Mouse (Mus musculus): ENCODE data around the gene Usp10. TPM values are rescaled to one million over a fixed set of nuclear protein-coding genes. Genes with fewer than 3 reads are reported as not detected.
A peak's percentile ranks its signal among the peaks of the same experiment; 100 is the strongest.

The Usp10 gene
- polyA plus RNA-seq (2014; fragmentation: Nextera tagmentation; extraction: Ambion mirVana): 150 and 152 TPM in 2 replicates

DNA sequence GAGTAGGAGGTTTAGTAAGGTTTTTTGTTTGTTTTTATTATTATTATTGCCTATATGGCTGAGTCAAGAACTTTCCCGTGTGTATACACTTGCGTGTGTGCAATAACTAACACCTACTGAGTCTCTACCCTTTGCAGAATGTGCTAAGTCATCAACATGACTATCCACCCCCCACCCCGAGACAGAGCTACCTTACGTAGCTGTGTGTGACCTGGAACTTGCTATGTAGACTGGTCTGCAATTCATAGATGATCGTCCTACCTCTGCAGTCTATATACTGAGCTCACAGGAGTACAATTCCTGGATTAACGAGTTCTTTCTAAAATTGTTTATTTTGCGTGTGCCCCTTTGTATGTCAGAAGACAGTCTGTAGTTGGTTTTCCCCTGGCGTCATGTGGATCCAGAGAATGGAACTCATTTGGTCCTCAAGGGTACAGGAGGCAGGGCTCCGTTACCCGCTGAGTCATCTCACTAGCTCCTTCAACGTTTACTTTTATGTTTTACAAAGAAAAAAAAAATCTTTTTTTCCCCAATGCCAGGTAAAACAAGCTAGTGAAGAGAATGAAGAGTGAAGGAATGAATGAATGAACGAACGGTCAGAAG, at the start of gene Usp10:
Gene Usp10 (plus strand): TSS at position 417 of the 603 bp plus-strand sequence.
- ATAC-seq (ENCODE audit: low FRiP score) (0 out of 2 replicates have a peak, but pooled peaks have one; percentile 2), DNase-seq (ENCODE audit: low spot score, missing footprints) (no peak)
- Histone ChIP-seq H3K27me3 (ENCODE audit: control insufficient read depth, insufficient read depth, low read length) (no peaks in the 10 kb centered on the region), H3K27ac (ENCODE audit: low read depth, low read length) (peak within 1 kb of the TSS; percentile 85), H3K4me1 (ENCODE audit: control insufficient read depth, insufficient read depth, low read length) (peaks cover 32% of the 10 kb centered on the region), H3K36me3 (ENCODE audit: control insufficient read depth, insufficient read depth, low read length) (no peaks in the 10 kb centered on the region), H3K9me3 (ENCODE audit: control insufficient read depth, low read length) (no peaks in the 10 kb centered on the region), H3K4me2 (peak within 1 kb of the TSS; percentile 88), H3K4me3 (ENCODE audit: low read depth, low read length) (peak within 1 kb of the TSS; percentile 88), H3K9ac (ENCODE audit: low read length) (peak within 1 kb of the TSS; percentile 96)
- 29% methylated on average over 13 of the region's 13 CpGs for WGBS

DNA sequence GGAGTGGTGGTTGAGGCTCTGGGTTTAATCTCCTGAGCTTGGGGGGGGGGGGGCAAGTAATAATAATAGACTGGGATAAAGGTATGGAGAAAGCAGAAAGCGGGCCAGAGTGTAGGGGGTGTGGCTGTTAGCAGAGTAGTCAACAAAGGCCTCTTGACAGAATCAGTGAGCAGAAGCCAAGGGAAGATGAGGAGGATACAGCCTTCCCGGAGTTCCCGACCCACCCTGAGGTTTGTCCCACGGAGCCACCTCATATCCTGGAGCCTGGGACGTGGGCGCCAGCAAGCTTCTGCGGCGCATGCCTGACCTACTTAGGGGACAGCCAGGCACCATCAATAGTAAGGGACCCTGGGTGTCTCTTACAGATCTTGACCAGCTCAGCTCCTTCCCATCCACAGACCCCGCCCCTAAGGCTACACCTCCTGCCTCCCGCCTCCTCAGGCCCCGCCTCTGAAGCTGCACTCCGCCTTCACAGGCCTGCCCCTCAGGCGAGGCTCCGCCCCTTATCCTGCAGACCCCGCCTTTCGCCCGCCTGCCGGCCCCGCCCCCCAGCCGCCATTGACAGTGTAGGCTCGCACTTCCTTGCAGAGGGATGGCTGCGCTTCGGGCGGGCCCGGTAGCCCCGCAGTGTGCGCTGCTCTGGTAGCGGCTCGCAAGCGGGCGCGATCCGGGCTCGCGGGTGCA, 48.3 kb upstream of the Usp10 start, which contains the start of gene Klhl36:
Gene Klhl36 (plus strand): TSS at position 561 of the 684 bp plus-strand sequence.
- ATAC-seq (ENCODE audit: low FRiP score) (peak; percentile 96), DNase-seq (ENCODE audit: low spot score, missing footprints) (peak; percentile 99)
- no peak within 1 kb of the TSS for H3K27ac ChIP-seq (ENCODE audit: low read depth, low read length)
- H3K27me3 ChIP-seq (ENCODE audit: control insufficient read depth, insufficient read depth, low read length): peaks cover 2% of the 10 kb centered on the region; the same call in 1 of the 2 replicates
- H3K4me1 ChIP-seq (ENCODE audit: control insufficient read depth, insufficient read depth, low read length): peaks cover 8% of the 10 kb centered on the region
- peak within 1 kb of the TSS; percentile 74 for H3K4me3 ChIP-seq (ENCODE audit: low read depth, low read length)
- H3K9ac ChIP-seq (ENCODE audit: low read length): peak within 1 kb of the TSS; percentile 84
- no peaks in the 10 kb centered on the region for H3K9me3 ChIP-seq (ENCODE audit: control insufficient read depth, low read length)
- peak within 1 kb of the TSS; percentile 67 for H3K4me2 ChIP-seq
- H3K36me3 ChIP-seq (ENCODE audit: control insufficient read depth, insufficient read depth, low read length): no peaks in the 10 kb centered on the region
- WGBS: 1% methylated on average over 35 of the region's 35 CpGs

DNA sequence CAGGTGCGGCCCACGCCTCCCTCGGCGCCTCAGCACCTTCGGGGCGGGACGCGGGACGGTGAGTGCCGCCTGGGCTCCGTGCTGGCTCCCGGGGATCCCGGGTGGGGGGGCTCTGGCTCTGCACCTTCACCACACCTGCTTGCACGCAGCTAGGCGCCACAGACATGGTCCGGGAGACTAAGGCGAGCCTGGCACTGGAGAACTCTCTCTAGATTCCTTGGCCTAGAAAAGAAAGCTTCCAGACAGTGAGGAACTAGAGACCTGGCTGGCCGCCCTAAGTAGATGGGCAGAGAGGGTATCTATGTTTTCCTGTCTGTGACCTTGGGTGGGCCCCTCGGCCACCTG, 47.8 kb upstream of the Usp10 start:
- H3K4me2 ChIP-seq: peak overlapping the region; percentile 67
- peaks cover 2% of the 10 kb centered on the region; the same call in 1 of the 2 replicates for H3K27me3 ChIP-seq (ENCODE audit: control insufficient read depth, insufficient read depth, low read length)
- H3K9me3 ChIP-seq (ENCODE audit: control insufficient read depth, low read length): no peaks in the 10 kb centered on the region
- H3K4me1 ChIP-seq (ENCODE audit: control insufficient read depth, insufficient read depth, low read length): peaks cover 8% of the 10 kb centered on the region
- under 1% methylated on average over 19 of the region's 19 CpGs for WGBS
- no peak; the same call in 1 of the 2 replicates for ATAC-seq (ENCODE audit: low FRiP score)
- no peaks in the 10 kb centered on the region for H3K36me3 ChIP-seq (ENCODE audit: control insufficient read depth, insufficient read depth, low read length)
- H3K9ac ChIP-seq (ENCODE audit: low read length): peak overlapping the region; percentile 84
- peak overlapping the region; percentile 74 for H3K4me3 ChIP-seq (ENCODE audit: low read depth, low read length)
- no peak for DNase-seq (ENCODE audit: low spot score, missing footprints)
- no peak overlapping the region for H3K27ac ChIP-seq (ENCODE audit: low read depth, low read length)

DNA sequence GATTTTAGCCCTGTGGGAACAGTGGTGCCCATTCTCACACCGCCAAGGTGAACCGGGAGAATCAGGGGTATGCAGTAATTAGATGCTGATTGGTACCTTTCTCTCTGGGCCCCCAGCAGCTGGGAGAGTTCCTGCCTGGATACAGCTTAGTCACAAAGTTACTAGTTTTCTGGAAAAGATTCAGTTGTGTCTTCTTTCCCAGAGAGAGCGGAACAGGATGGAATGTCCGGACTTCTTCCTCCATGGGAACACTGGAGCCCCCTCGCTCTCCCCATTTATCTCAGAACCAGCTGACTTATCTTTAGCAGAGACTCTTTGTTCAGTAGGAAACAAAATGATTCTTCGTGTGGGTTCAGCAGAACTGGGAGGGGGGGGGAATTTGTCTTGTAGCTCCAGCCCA, 47.4 kb upstream of the Usp10 start:
- Histone ChIP-seq H3K27me3 (ENCODE audit: control insufficient read depth, insufficient read depth, low read length) (peaks cover 2% of the 10 kb centered on the region; the same call in 1 of the 2 replicates), H3K9ac (ENCODE audit: low read length) (peak overlapping the region; percentile 84), H3K36me3 (ENCODE audit: control insufficient read depth, insufficient read depth, low read length) (no peaks in the 10 kb centered on the region), H3K9me3 (ENCODE audit: control insufficient read depth, low read length) (no peaks in the 10 kb centered on the region), H3K27ac (ENCODE audit: low read depth, low read length) (no peak overlapping the region), H3K4me1 (ENCODE audit: control insufficient read depth, insufficient read depth, low read length) (peaks cover 8% of the 10 kb centered on the region), H3K4me3 (ENCODE audit: low read depth, low read length) (peak overlapping the region; percentile 74), H3K4me2 (peak overlapping the region; percentile 67)
- ATAC-seq (ENCODE audit: low FRiP score) (no peak), DNase-seq (ENCODE audit: low spot score, missing footprints) (no peak)
- WGBS: 12% methylated on average over 6 of the region's 6 CpGs

DNA sequence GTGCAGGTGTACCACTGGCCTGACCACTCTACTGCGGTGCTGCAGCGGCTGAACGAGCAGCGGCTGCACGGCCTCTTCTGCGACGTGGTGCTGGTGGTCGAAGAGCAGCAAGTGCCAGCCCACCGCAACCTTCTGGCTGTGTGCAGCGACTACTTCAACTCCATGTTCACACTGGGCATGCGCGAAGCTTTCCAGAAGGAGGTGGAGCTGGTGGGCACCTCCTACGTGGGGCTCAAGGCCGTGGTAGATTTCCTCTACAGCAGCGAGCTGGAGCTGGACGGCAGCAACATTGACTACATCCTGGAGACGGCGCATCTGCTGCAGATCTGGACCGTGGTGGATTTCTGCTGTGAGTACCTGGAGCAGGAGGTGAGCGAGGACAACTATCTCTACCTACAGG, 40.5 kb upstream of the Usp10 start:
- H3K27ac ChIP-seq (ENCODE audit: low read depth, low read length): no peak overlapping the region
- no peak overlapping the region for H3K4me3 ChIP-seq (ENCODE audit: low read depth, low read length)
- DNase-seq (ENCODE audit: low spot score, missing footprints): no peak
- H3K9ac ChIP-seq (ENCODE audit: low read length): no peak overlapping the region
- no peaks in the 10 kb centered on the region for H3K4me1 ChIP-seq (ENCODE audit: control insufficient read depth, insufficient read depth, low read length)
- 81% methylated on average over 20 of the region's 20 CpGs for WGBS
- H3K36me3 ChIP-seq (ENCODE audit: control insufficient read depth, insufficient read depth, low read length): peaks cover 20% of the 10 kb centered on the region
- no peaks in the 10 kb centered on the region for H3K27me3 ChIP-seq (ENCODE audit: control insufficient read depth, insufficient read depth, low read length)
- H3K9me3 ChIP-seq (ENCODE audit: control insufficient read depth, low read length): peaks cover 9% of the 10 kb centered on the region; the same call in 1 of the 2 replicates
- no peak overlapping the region for H3K4me2 ChIP-seq
- no peak for ATAC-seq (ENCODE audit: low FRiP score)

DNA sequence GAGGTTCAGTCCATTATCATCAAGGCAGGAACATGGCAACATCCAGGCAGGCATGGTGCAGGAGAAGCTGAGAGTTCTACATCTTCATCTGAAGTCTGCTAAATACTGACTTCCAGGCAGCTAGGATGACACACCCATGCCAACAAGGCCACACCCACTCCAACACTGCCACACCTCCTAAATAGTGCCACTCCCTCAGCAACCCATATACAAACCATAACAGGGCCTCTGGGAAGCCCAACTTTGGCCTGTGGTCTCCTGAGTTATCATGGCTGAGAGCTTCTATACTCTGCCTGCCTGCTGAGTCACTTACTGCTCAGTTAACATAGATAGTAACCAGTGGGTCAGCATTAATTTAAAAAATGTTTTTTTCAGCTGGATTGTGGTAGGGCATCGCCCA, 37.0 kb upstream of the Usp10 start:
- H3K9ac ChIP-seq (ENCODE audit: low read length): no peak overlapping the region
- WGBS: 96% methylated on average over 1 of the region's 1 CpGs
- DNase-seq (ENCODE audit: low spot score, missing footprints) (no peak), ATAC-seq (ENCODE audit: low FRiP score) (no peak)
- H3K9me3 ChIP-seq (ENCODE audit: control insufficient read depth, low read length): peaks cover 9% of the 10 kb centered on the region; the same call in 1 of the 2 replicates
- H3K27me3 ChIP-seq (ENCODE audit: control insufficient read depth, insufficient read depth, low read length): no peaks in the 10 kb centered on the region
- no peaks in the 10 kb centered on the region for H3K4me1 ChIP-seq (ENCODE audit: control insufficient read depth, insufficient read depth, low read length)
- no peak overlapping the region for H3K27ac ChIP-seq (ENCODE audit: low read depth, low read length)
- peaks cover 22% of the 10 kb centered on the region for H3K36me3 ChIP-seq (ENCODE audit: control insufficient read depth, insufficient read depth, low read length)
- no peak overlapping the region for H3K4me3 ChIP-seq (ENCODE audit: low read depth, low read length)
- H3K4me2 ChIP-seq: no peak overlapping the region

DNA sequence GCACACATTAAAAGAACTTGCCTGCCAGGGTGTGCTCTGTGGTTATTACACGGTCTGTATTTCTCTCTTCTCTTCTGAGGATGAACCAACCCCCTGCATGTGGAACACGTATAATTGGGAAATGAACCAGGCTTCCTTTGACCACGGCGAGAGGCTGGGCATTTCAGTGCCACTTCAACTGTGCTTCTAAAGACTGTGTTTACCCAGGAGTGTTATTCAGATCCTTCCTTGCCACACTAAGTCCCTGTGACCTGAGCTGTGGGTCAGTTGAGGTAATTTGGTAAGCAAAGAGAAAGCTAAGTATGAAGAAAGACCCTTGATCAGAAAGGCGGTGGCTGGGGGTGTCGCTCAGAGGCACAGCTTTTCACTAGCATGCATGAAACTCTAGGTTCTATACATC, 28.9 kb upstream of the Usp10 start:
- Histone ChIP-seq H3K4me3 (ENCODE audit: low read depth, low read length) (no peak overlapping the region), H3K9ac (ENCODE audit: low read length) (no peak overlapping the region), H3K27ac (ENCODE audit: low read depth, low read length) (no peak overlapping the region), H3K4me2 (no peak overlapping the region), H3K36me3 (ENCODE audit: control insufficient read depth, insufficient read depth, low read length) (0 out of 2 replicates have a peak, but pooled peaks cover 2% of the 10 kb centered on the region), H3K9me3 (ENCODE audit: control insufficient read depth, low read length) (no peaks in the 10 kb centered on the region), H3K4me1 (ENCODE audit: control insufficient read depth, insufficient read depth, low read length) (no peaks in the 10 kb centered on the region), H3K27me3 (ENCODE audit: control insufficient read depth, insufficient read depth, low read length) (no peaks in the 10 kb centered on the region)
- no peak for DNase-seq (ENCODE audit: low spot score, missing footprints)
- 87% methylated on average over 6 of the region's 6 CpGs for WGBS
- ATAC-seq (ENCODE audit: low FRiP score): no peak

DNA sequence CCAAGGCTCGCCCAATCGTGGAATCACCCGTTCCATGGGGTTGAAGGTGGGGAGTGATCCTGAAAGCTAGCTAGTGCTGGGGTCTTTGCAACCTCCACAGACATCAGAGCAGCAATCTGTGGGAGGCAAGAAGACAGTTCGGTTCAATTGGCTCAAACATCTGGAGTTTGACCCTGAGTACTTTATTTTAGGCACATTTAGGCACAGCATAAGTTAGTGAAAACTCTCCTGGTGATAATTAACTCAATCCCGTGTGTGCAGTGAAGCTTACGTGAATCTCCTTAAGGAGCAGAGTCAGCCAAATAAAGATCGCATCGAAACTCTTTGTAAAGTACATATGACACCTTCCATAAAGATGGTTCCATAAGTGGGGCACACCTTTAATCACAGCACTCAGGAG, 28.2 kb upstream of the Usp10 start:
- no peak overlapping the region for H3K27ac ChIP-seq (ENCODE audit: low read depth, low read length)
- H3K27me3 ChIP-seq (ENCODE audit: control insufficient read depth, insufficient read depth, low read length): no peaks in the 10 kb centered on the region
- DNase-seq (ENCODE audit: low spot score, missing footprints) (no peak), ATAC-seq (ENCODE audit: low FRiP score) (no peak)
- H3K9me3 ChIP-seq (ENCODE audit: control insufficient read depth, low read length): no peaks in the 10 kb centered on the region
- WGBS: 80% methylated on average over 8 of the region's 8 CpGs
- no peak overlapping the region for H3K9ac ChIP-seq (ENCODE audit: low read length)
- no peaks in the 10 kb centered on the region for H3K36me3 ChIP-seq (ENCODE audit: control insufficient read depth, insufficient read depth, low read length)
- H3K4me1 ChIP-seq (ENCODE audit: control insufficient read depth, insufficient read depth, low read length): no peaks in the 10 kb centered on the region
- no peak overlapping the region for H3K4me3 ChIP-seq (ENCODE audit: low read depth, low read length)
- H3K4me2 ChIP-seq: no peak overlapping the region

DNA sequence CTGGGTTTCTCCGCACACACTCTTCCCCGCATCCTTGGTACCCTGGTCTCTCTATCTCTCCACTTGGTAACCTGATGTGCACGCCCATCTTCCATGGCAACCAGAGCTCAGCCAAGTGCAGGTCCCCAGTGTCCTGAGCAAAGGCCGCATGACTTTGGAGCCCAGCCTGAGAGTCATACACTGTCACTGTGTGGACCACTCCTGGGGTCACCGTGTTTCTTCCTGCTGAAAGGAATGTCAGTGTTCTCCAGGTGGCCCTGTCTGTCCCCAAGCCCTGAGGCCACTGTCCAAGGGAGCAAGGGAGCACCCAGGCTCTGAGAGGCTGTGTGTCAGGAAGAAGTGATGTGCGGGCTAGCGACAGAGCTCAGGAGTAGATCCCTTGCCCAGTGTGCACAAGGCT, 26.9 kb upstream of the Usp10 start:
- Histone ChIP-seq H3K9ac (ENCODE audit: low read length) (no peak overlapping the region), H3K4me1 (ENCODE audit: control insufficient read depth, insufficient read depth, low read length) (no peaks in the 10 kb centered on the region; the same call in 1 of the 2 replicates), H3K9me3 (ENCODE audit: control insufficient read depth, low read length) (no peaks in the 10 kb centered on the region), H3K27me3 (ENCODE audit: control insufficient read depth, insufficient read depth, low read length) (no peaks in the 10 kb centered on the region), H3K36me3 (ENCODE audit: control insufficient read depth, insufficient read depth, low read length) (no peaks in the 10 kb centered on the region), H3K27ac (ENCODE audit: low read depth, low read length) (no peak overlapping the region), H3K4me3 (ENCODE audit: low read depth, low read length) (no peak overlapping the region), H3K4me2 (no peak overlapping the region)
- no peak for DNase-seq (ENCODE audit: low spot score, missing footprints)
- WGBS: 89% methylated on average over 7 of the region's 7 CpGs
- ATAC-seq (ENCODE audit: low FRiP score): no peak

Data from midbrain, embryonic 11.5 days (tissue).